15 mouse cellular contexts compared by ENCODE assay signal in genomic region chr5:77576881-77577280, GRCm38 (mm10).
"Had no signal": no experiment of that assay in that cellular context is flagged by ENCODE, and none has a peak within 500 bp of the region (broad histone marks: within the 10 kb centered on the region; RNA-seq: fewer than 3 reads in every experiment).

No protein-coding gene starts in this region.

- H3K27me3 ChIP-seq: neural tube, embryonic 15.5 days; stomach, embryonic 15.5 days had no signal

- DNase-seq: retina, postnatal 1 day; right cerebral cortex, adult 18-20 months; right cerebral cortex, postnatal 14 days; right cerebral cortex, postnatal 25 days; right cerebral cortex, postnatal 4 days; spleen, adult 18-20 months; thymus, adult 18-20 months; thymus, adult 2 months; thymus, postnatal 14 days; thymus, postnatal 25 days; thymus, postnatal 36 days; thymus, postnatal 4 days had no signal

- H3K27ac ChIP-seq: neural tube, embryonic 15.5 days; stomach, embryonic 15.5 days; stomach, postnatal 0 days had no signal

- H3K4me3 ChIP-seq: neural tube, embryonic 15.5 days; stomach, embryonic 15.5 days had no signal

- H3K9me3 ChIP-seq: neural tube, embryonic 15.5 days; stomach, embryonic 15.5 days had no signal

- H3K36me3 ChIP-seq: neural tube, embryonic 15.5 days; stomach, embryonic 15.5 days had no signal

- H3K9ac ChIP-seq: neural tube, embryonic 15.5 days; stomach, embryonic 15.5 days had no signal

- H3K4me2 ChIP-seq: neural tube, embryonic 15.5 days; stomach, embryonic 15.5 days had no signal
